Mouse (Mus musculus): ENCODE measurements at regions not wholly inside any gene's neighbourhood (a gene's known extent, or its start where the extent isn't known, plus 50 kb on each side); places are given as distances from the start of the nearest gene placed in this dataset.

DNA sequence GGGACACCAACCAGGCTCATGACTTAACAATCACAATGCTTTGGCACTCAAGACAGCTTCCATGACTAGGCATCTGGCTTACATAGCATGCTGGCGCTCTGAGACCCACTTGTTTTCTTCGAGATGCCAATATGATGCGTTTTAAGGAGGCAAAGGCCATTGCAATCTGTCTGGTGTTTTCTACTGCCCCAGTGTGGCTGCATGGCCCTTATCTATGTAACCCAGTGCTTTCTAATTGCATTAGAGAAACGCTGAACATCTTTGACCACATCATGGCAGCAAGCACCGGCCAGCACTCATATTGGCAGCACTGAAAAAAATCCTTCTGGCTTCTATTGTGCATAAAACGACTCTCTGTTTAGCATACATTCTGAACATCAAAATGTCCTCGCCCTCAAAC, 144.2 kb upstream of the Igfbp7 start:
- TF ChIP-seq GATA1 (IDR thresholded peaks at IDR 0.05; ENCODE audit: low read length): no peak
- no peak for TF ChIP-seq TAL1 (IDR thresholded peaks at IDR 0.05; ENCODE audit: low read length)
